Mouse (Mus musculus) liver, postnatal 0 days (tissue): ENCODE measurements at regions not wholly inside any gene's neighbourhood (a gene's known extent, or its start where the extent isn't known, plus 50 kb on each side); places are given as distances from the start of the nearest gene placed in this dataset.

Experiments
- CTCF ChIP-seq: sonication (generic); IDR thresholded peaks from 2 replicates; pipeline ENCODE4 v1.5.1; 2016; ENCODE audit warnings: antibody characterized with exemption, low read depth
- EP300 ChIP-seq: IDR thresholded peaks from 2 replicates; pipeline ENCODE4 v1.6.1; 2016; ENCODE audit warnings: antibody characterized with exemption, low read depth, mild to moderate bottlenecking

DNA sequence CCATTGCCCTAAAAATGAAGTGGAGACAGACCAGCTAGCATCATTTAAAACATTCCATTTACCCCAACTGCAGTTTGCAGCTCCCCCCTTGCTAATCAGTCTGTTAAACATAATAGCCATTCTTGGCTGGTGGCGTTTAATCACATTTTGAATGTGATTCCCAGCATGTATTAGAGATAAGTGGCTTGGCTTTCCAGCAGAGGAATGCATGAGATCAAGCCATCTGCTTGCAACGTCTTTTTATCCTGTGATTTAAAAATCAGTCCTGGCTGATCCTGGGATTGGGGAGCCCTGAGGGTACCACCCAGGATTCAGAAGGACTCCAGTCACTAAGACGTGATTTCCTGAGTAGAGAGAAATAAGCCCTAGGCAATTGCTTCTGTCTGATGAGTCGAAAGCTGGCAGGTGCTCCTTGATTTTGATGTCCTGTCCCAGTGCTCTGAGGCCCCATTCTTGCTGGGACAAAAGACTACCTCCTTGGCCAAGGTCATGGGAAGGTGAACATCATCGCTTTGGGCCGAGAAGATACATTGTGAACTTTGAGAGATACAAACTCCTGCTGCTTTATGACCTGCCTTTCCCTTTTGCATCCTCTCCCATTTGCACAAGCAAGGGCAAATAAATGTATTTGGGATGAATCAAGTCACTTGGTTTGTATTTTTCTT, 623.8 kb downstream of the Tmem132b start:
- TF ChIP-seq CTCF, result no peak
- no peak for TF ChIP-seq EP300
